Mouse (Mus musculus) adrenal gland, postnatal 4 days (tissue): ENCODE measurements around the gene Rabgap1. TPM values are rescaled to one million over a fixed set of nuclear protein-coding genes. Genes with fewer than 3 reads are reported as not detected.

ENCODE experiments used
- DNase-seq, 2 experiments: peaks; one replicate each; pipeline ENCODE4 v3.0.0; 2021 to 2022; ENCODE audit warnings: low spot score in 2 of 2, mixed read lengths in 2 of 2
- total RNA-seq, 2 experiments: library from RNA; stranded (reverse); gene quantifications; 2 replicates each; pipeline ENCODE4 v1.2.3; 2021

Gene Rabgap1
- total RNA-seq, 2 experiments from 2014 or later = 71.1 TPM

DNA sequence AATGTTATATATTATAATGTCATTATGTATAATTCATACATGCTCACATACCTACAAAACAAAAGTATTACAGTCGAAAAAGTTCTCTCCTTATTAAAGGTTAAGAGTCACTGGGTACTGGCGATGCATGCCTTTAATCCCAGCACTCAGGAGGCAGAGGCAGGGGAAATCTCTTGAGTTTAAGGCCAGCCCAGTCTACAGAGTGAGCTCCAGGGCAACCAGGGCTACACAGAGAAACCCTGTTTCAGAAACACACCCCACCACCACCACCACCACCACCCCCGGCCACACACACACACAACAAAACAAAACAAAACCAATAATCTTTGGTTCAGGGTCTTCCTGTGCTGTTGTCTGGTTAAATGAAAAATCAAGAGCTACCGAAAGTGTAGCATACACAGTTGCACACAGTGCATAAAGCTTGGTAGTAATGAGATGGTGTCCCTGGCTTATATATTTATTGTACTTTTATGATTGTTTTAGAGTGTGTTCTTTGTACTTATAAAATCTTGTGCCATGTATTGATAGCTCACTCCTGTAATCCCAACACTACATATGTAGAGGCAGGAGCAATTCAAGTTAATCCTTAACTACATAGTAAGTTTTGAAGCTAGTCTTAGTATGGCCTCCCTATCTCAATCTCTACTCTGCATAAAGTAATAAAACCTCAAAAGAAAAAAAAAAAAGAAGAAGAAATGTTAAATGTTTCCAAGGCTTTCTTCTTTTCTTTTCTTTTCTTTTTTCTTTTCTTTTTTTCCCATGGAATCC lies 68.2 kb downstream of the Rabgap1 start:
- DNase-seq = no peak

DNA sequence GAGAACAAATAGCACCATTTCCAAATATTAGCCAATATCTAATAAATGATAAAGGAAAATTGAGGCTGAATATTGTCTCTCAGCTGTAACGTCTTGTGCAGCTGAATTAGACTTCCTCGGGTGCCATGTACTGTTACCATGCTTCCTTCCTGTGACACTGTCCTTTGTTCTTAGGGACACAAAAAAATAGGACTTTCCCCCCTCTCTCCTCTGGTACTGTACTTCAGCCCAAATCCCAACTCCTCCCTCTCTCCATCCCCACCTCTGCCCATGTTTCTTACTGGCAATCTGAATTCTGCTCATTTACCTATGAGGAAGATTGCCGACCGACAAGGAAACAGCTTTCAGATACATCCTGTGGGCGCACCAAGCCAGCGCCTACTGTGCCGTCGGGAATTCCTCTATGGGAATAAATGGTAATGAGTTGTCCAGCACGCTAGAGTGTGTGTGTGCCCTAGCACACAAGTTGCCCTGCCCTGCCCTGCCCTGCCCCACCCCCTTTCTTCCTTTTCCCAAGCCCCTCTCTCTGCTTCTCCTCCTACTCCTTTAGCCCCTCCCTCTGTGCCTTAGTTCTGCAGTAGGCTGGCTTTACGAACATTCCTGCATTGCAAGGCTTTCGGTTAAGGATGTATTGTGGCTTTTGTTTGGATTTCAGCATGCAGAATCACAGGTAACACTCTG lies 73.1 kb downstream of the Rabgap1 start, which contains the start of gene Gpr21:
TSS of gene Gpr21 (plus strand) at position 303 of the 681 bp plus-strand sequence.
- DNase-seq = no peak

DNA sequence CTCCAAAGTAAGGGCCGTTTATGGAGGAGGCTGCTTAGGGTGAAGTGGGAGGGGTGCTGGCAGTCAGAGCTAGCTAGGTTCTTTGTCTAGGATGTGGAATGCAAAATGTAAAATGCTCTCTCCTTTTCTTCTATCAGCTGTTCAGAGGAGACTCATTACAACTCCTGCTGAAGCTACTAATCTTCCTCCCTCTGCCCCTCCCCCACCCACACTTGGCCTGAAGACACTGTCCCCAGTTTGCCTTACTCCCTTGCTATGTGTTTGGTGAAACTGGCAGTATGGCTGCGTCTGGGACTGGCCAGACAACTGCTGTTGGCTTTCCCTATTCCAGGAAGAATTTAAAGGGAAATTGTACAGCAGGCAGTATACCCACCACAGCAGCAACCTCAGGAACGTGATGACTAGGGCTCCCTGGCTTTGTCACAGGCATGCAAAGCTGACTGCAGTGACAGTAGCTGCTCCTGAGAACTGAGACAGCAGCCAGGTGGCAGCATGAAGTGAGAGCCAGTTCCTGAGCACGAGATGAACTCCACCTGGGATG lies 73.9 kb downstream of the Rabgap1 start:
- DNase-seq = no peak

DNA sequence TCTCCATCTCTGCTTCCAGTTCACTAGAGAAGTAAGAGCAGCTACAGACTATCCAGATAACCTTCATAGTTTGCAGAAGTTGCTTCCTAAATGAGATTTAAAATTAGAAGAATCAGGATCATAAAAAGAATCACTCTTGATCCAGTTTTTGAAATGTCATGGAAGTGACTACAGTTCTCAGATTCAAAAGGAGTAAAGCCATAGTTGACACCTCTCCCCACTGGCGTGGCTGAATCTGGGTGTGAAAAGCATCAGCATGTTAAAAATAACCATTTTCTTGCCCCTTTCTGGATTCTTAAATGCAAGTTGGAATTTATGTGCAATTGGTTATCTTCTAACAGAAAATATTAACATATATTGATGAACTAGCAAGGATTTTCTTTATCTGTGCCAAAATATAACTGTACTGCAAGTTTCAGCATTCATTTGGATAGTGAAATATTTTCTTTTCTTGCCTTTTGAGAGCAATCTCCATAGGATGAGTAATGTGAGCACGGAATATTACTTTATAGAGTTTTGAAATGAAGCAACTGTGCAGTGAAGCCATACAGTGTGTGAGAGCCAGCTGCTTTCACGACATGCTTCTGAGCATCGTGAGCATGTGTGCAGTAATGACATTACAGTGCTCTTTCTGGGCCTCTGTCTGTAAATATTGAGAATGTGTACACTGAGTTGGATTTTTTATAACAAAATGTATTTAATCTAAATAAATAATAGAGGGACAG lies 75.6 kb downstream of the Rabgap1 start:
- DNase-seq = no peak

DNA sequence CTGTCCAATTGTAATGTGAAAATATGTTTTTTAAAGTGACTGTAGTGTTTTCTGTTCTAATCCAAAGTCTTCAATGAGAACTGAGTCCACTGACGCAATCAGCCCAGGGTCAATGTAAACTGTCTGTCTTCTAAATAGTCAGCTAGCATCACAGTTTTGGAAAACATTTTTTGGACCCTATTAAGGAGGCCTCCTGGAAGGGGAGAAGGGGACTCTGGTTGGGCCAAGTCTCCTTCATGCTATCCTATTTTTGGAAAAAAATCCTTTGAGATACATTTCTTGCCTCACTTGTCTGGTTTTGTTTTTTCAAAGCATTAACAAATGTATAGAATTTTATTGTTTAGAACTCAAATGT lies 76.2 kb downstream of the Rabgap1 start:
- DNase-seq = no peak

DNA sequence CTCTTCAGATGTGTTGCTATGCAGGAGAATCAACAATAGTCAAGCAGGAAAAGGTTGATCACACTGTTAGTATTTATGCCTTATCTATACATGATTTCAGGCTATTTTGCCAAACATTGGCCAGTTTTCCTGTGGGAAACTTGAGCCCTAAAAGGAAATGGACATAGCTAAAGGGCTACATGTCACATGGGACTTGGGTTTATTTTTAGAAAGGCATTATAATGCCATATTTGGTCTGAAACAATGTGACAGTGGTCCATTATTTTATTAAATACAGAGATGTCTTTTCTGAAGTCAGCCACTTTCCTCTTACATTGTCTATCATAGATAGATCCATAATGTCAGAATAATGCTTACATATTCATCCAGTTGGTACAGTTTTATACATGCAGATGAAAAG lies 84.5 kb downstream of the Rabgap1 start:
- no peak for DNase-seq

DNA sequence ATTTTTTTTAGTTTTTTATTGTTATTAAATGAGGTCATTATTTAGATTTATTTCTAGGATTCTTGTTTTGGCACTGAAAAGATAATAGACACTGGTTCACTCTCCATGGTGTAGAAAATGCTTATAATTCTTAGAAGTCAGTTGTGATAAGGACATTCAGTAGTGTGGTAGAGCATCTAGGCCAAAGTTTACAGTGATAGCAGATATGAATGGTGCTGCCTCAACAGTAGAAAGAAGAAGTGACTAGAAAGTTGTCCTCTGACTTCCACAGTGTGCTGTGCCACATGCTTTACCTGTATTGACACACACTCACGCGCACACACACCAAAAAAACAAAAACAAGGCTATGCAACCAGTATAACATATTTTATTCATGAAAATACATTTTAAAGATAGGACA lies 86.3 kb downstream of the Rabgap1 start:
- no peak for DNase-seq

DNA sequence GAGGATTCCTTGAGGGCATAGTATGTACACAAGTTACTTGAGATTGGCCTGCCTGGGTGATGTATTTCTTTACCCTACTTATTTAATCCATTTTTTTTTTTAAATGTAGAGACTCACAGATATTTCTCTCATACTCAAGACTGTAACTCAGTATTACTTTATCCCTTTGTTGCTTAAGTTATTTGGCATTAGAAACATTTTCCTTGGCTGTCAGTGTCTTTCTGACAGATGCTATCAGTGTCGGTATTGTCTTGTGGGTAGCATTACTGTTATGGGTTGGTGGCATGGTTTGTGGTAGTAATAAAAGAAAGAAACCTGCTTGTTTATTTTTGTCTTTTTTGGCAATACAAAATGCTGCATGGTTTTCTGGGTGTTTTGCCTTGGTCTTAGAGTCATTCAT lies 87.7 kb downstream of the Rabgap1 start:
- DNase-seq = no peak

DNA sequence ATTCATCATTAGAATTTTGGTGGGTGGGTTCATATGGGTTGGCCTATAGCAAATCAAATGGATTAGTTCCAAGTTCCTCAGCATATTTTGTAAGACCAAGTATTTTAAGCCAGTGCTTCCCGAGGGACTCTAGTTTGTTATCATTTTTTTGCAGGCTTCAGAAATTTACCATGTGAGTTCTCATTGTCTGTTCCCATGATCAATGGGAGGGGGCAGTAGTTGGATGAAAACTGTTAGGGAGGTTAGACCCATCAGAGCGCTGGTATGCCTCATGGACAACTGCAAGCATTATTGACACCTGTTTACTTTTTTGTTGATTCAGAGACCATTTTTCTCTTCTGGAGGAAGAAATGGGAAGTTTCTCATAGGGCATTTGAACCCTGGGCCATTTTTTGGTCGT lies 88.6 kb downstream of the Rabgap1 start:
- DNase-seq = no peak

DNA sequence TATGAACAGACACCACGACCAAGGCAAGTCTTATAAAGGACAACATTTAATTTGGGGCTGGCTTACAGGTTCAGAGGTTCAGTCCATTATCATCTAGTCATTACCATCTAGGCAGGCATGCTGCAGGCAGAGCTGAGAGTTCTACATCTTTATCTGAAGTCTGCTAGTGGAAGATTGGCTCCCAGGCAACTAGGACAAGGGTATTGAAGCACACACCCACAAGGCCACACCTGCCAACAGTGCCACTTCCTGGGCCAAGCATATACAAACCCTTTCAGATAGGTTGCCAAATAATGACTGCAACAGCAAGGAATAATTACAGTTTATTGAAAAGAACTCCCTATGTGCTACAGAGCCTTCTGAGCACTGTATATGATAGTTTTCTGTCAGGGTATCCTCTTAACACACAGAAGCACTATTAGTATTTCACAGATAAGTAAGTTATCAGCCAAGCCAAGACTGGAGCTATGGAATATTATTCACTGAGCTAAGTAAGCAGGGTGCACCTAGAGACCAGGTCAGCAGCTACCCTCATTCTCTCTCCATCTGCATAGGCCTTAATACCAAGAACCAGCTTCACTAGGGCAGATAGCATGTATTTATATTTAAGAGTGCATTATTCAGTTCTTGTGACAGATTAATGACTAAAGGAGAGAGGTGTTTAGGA lies 106.4 kb downstream of the Rabgap1 start:
- DNase-seq = no peak

DNA sequence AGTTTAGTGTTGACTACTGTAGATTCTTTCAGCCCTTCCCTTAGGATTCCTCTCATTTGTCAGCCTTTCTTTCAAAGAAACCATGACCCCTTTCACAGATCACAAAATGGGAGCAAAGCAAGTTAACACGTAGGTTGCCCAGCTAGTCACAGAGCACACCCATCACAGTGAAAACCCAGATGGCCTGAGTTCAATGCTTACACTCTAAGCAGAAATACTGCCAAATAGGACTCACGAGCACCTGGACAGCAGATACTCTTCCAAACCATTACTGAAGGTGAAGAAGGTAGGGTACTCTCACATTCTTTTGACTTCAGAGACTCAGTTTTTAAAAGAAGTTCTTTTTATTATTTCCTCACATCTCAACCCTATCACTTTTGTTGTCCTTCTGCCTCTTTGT lies 113.3 kb downstream of the Rabgap1 start:
- no peak for DNase-seq

DNA sequence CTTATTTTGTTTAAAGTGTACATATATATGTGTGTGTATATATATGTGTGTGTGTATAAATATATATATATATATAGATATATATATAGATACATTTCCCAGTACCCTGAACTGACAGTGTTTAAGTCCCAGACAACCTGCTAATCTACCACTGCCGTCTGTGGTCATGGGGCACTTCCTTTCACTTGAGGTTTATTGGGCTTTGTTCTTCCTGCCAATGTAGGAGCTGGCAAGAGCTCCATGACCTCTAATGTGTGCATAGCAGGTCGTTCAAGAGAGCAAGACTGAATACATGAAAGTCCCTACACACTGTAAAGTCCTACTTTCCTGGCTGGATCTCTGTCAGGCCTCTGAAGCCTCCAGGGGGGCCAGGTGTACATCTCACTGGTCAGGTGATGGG lies 122.5 kb downstream of the Rabgap1 start:
- DNase-seq = no peak

DNA sequence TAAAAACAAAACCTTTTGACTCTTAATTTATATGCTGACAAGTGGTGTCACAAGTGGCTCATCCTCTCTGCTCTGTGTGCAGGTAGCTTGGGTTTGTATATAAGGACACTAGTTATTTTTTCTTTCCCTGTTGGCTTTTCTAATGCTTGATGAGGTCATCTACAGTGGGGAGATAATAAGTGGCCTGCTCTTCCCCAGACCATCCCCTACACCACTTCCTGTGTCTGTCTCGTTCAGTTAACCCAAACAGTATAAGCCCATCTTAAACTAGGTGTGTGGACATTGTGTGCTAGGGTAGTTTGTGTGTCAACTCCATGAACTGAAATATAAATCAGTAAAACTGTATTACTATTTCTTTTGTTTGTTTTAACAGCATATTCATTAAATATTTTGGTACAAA lies 123.0 kb downstream of the Rabgap1 start:
- DNase-seq = no peak

DNA sequence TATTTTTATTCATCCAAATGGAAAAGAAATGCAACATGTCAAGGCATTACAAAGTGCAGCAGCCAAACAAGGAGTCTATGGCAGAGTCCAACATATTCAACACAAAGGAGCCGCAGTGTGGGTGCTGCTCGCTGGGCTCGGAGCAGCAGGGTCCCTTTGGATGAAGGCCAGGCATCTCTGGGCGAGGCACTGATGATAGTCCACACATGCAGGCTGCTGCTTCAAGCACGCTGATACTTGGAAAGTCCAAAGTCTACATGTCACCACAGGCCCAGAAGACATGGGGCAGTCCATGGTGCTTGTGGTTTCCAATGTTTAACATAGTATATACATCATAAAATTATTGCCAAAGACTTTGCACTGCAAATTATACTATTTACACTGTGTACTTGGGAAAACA lies 126.8 kb downstream of the Rabgap1 start:
- no peak for DNase-seq

DNA sequence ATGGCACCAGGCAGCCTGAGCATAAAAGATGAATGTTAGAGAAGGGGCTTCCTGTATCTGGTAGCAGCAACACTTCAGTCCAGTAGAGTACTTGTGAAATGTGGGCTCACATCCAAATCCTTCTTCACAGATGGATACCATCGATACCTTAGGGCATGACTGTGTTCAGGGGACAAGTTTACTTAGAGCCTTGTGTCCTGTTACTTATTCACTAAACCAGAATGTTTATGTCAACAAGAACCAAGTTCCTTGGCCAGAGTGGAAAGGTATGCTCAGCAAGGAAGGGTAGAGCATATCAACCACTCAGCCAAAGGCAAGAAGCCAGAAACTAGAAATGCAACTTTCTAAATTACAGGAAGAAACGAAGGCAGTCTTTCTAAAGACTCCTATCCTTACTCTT lies 127.6 kb downstream of the Rabgap1 start:
- no peak for DNase-seq

DNA sequence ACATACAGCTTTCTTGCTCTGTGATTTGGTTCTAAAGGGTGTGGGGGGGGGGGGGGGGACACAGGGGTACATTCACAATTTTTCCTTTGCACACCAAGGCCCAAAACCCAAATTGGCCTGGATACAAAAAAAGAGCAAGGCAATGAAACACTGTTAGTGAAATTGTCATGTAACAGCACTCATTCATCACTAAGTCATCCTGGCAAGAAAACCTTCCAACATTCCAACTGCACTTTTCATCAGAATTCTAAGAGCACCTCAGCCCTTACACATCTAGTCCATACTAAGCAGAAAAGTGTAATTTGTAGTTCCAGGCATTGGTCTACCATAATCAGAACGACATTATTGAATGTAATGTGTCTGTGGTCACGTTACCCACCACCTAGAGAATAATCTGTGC lies 129.1 kb downstream of the Rabgap1 start:
- DNase-seq = no peak

DNA sequence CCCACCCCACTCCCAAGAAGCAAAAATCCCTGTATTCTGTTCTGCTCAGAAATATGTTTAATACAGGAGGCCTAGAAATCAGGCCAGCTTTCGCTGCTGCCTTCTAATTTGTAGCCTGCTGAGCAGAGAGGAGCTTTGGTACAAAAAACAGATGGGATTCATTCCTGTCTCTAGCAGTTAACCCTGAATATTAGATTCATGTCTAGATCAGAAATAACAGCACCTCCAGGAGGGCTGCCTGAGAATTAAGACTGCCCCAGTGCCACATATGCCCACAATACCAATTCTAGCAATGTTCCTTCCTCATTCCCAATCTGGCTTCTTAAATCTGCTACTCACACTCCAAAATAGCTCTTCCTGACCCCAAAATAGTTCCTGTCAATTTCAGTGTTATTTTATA lies 133.6 kb downstream of the Rabgap1 start:
- DNase-seq = no peak

DNA sequence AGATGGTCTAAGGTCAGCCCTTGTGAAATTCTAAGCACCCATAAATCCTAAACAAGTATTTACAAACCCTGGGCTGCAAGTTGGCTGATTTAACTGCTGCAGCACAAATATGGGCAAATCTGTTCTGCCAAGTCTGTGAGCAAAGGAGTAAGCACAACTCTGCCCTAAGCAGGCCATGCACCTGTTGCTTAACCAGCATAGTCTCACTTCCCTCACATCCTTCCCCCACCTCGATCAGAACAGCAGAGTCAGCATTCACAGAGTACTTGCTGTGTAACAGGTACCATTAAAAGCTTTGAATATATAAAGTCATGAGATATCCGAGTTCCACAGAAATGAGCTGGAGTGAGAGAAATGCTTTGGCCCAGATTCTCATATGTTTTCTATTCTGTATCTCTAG lies 135.1 kb downstream of the Rabgap1 start:
- no peak for DNase-seq

DNA sequence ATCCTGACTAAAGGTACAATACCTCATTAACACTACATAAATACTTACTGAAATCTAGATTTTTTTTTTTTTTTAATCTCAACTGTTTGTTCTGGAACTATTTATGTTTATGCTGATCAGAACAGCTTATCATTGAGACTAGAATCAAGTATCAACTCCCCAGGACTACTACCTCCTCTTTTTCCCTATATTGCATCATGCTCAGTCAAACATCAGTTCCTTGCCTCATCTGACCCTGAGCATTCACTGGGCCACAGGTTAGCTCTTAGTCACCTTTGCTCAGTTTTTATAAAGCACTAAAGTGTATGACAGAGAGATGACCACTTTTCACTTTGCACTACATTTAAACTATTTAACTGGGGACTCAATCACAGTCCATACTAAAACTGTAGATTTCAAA lies 144.8 kb downstream of the Rabgap1 start:
- no peak for DNase-seq
